ENCODE assay signal across 8 mouse cellular contexts in genomic region chr13:112660574-112661381, GRCm38 (mm10). TPM values are rescaled to one million over a fixed set of nuclear protein-coding genes. Genes with fewer than 3 reads are reported as not detected.
DNase-seq lines count a peak whose midpoint lies in the region; ATAC-seq and TF ChIP-seq lines count a peak whose summit lies in the region.

Gene Slc38a9, plus strand, starts transcription at chr13:112660751.

- peak within 1 kb of the TSS; percentile 86 for H3K4me2 ChIP-seq in lung, embryonic 16.5 days (ENCODE audit: low read depth, low read length)

- H3K27ac ChIP-seq in MEL (ENCODE audit: control insufficient read depth, low read depth, low read length): peak within 1 kb of the TSS; percentile 25; the same call in 1 of the 2 replicates
- peak within 1 kb of the TSS; percentile 11 for H3K27ac ChIP-seq in cerebellum, adult 2 months (ENCODE audit: insufficient read depth, low read length)
- 0 out of 2 replicates have a peak within 1 kb of the TSS, but pooled peaks have one; percentile 51 for H3K27ac ChIP-seq in lung, embryonic 16.5 days (ENCODE audit: low read length)

- H3K9ac ChIP-seq in MEL (ENCODE audit: control insufficient read depth, low read depth, low read length, poor library complexity, severe bottlenecking): peak within 1 kb of the TSS; percentile 85
- peak within 1 kb of the TSS; percentile 84 for H3K9ac ChIP-seq in lung, embryonic 16.5 days (ENCODE audit: low read length)

- no peaks in the 10 kb centered on the region for H3K9me3 ChIP-seq in MEL (replicated peaks; ENCODE audit: insufficient read depth, low read length)
- H3K9me3 ChIP-seq in lung, embryonic 16.5 days (ENCODE audit: control insufficient read depth, low read length): no peaks in the 10 kb centered on the region

- TF ChIP-seq POLR2A in MEL (IDR thresholded peaks at IDR 0.05; ENCODE audit: control insufficient read depth in 1 of 2, insufficient read depth in 1 of 2, low read depth in 1 of 2, low read length in 2 of 2, poor library complexity in 1 of 2): peak; percentile 54 to 84; a peak in 3 of 4 replicates
- TF ChIP-seq POLR2A in cerebellum, adult 2 months (IDR thresholded peaks at IDR 0.05; ENCODE audit: borderline replicate concordance, insufficient read depth, low read length): peak; percentile 79; the same call in 1 of the 2 replicates

- TF ChIP-seq EP300 in MEL (IDR thresholded peaks at IDR 0.05; ENCODE audit: low read depth in 1 of 2, low read length in 2 of 2): no peak

- H3K4me3 ChIP-seq in MEL (ENCODE audit: control insufficient read depth in 1 of 2, insufficient read depth in 1 of 2, low read depth in 2 of 2, low read length in 2 of 2): peak within 1 kb of the TSS; percentile 86 to 95
- H3K4me3 ChIP-seq in cerebellum, adult 2 months (replicated peaks; ENCODE audit: insufficient read depth, low read depth, low read length): peak within 1 kb of the TSS; percentile 73
- peak within 1 kb of the TSS; percentile 89 for H3K4me3 ChIP-seq in lung, embryonic 16.5 days (ENCODE audit: low read length)

- H3K4me1 ChIP-seq in MEL (ENCODE audit: control insufficient read depth in 1 of 2, insufficient read depth in 2 of 2, low read length in 2 of 2): peaks cover 2 to 3% of the 10 kb centered on the region in 2 experiments; a peak in 3 of 4 replicates
- 0 out of 2 replicates have a peak, but pooled peaks cover 2% of the 10 kb centered on the region for H3K4me1 ChIP-seq in cerebellum, adult 2 months (ENCODE audit: control insufficient read depth, insufficient read depth, low read length)
- H3K4me1 ChIP-seq in lung, embryonic 16.5 days (replicated peaks; ENCODE audit: control insufficient read depth, insufficient read depth, low read length): peaks cover 7% of the 10 kb centered on the region

- H3K27me3 ChIP-seq in MEL (ENCODE audit: control insufficient read depth in 1 of 2, insufficient read depth in 2 of 2, low read length in 2 of 2): no peaks in the 10 kb centered on the region
- H3K27me3 ChIP-seq in cerebellum, adult 2 months (ENCODE audit: control insufficient read depth, insufficient read depth, low read length): no peaks in the 10 kb centered on the region
- H3K27me3 ChIP-seq in lung, embryonic 16.5 days (ENCODE audit: control insufficient read depth, insufficient read depth, low read depth, low read length): no peaks in the 10 kb centered on the region

- peaks cover 0 to 9% of the 10 kb centered on the region in 2 experiments; a peak in 2 of 4 replicates for H3K36me3 ChIP-seq in MEL (ENCODE audit: control insufficient read depth in 1 of 2, insufficient read depth in 2 of 2, low read length in 2 of 2)
- no peaks in the 10 kb centered on the region for H3K36me3 ChIP-seq in lung, embryonic 16.5 days (ENCODE audit: control insufficient read depth, insufficient read depth, low read length)

- no peak for TF ChIP-seq RAD21 in MEL (IDR thresholded peaks at IDR 0.05; ENCODE audit: low read depth, low read length)

- under 1% methylated on average over 33 of the region's 33 CpGs for WGBS in cerebellum, adult 2 months
- under 1% methylated on average over 33 of the region's 33 CpGs for WGBS in lung, embryonic 16.5 days

- H3K79me2 ChIP-seq in MEL (ENCODE audit: control insufficient read depth, insufficient read depth, low read length, poor library complexity): peaks cover 8% of the 10 kb centered on the region

- peak; percentile 96 for DNase-seq in MEL (ENCODE audit: low read depth, low spot score)
- peak; percentile 92 to 95 for DNase-seq in cerebellum, adult 2 months
- peak; percentile 90 for DNase-seq in forelimb bud, embryonic 11.5 days (ENCODE audit: low read depth, low spot score)
- DNase-seq in layer of hippocampus, adult 9-10 months (ENCODE audit: low spot score): peak; percentile 85
- DNase-seq in ovary, postnatal 10 days (ENCODE audit: low spot score): peak; percentile 62
- DNase-seq in thymus, postnatal 10 days (ENCODE audit: low spot score in 2 of 2): peak; percentile 92

- ATAC-seq in hematopoietic stem cell, adult 5-6 weeks (replicated peaks in 1 of 2; ENCODE audit: insufficient read depth in 1 of 2, low FRiP score in 2 of 2, low TSS enrichment in 1 of 2, low read depth in 1 of 2, poor library complexity in 2 of 2, severe bottlenecking in 2 of 2): peak; percentile 98 to 99
- ATAC-seq in lung, embryonic 16.5 days (ENCODE audit: low read depth): peak; percentile 100

- TF ChIP-seq CTCF in MEL (IDR thresholded peaks at IDR 0.05 in 2 of 3, conservative IDR thresholded peaks at IDR 0.05 in 1 of 3; ENCODE audit: control insufficient read depth in 1 of 3, insufficient read depth in 1 of 3, low read depth in 2 of 3, low read length in 3 of 3, poor library complexity in 1 of 3, severe bottlenecking in 1 of 3): no peak
- no peak for TF ChIP-seq CTCF in cerebellum, adult 2 months (IDR thresholded peaks at IDR 0.05; ENCODE audit: borderline replicate concordance, insufficient read depth, low read depth, low read length)

TF ChIP-seq in MEL, 35 proteins besides CTCF, POLR2A, EP300 and RAD21:
- peak; percentile 76 for TF ChIP-seq MAX (IDR thresholded peaks at IDR 0.05; ENCODE audit: low read length)
- 0 out of 2 replicates have a peak, but pooled peaks have one; percentile 48 for TF ChIP-seq USF1 (IDR thresholded peaks at IDR 0.05; ENCODE audit: low read depth, low read length)
- no peak for TF ChIP-seq GABPA (IDR thresholded peaks at IDR 0.05; ENCODE audit: low read depth, low read length)
- TF ChIP-seq NRF1 (IDR thresholded peaks at IDR 0.05; ENCODE audit: insufficient read depth, low read depth, low read length, poor library complexity, severe bottlenecking): 0 out of 2 replicates have a peak, but pooled peaks have one; percentile 29
- peak; percentile 80; the same call in 1 of the 2 replicates for TF ChIP-seq KAT2A (conservative IDR thresholded peaks at IDR 0.05; ENCODE audit: low read depth, low read length)
- TF ChIP-seq SMC3 (IDR thresholded peaks at IDR 0.05; ENCODE audit: low read depth, low read length): 0 out of 2 replicates have a peak, but pooled peaks have one; percentile 3
- TF ChIP-seq USF2 (IDR thresholded peaks at IDR 0.05; ENCODE audit: borderline replicate concordance in 1 of 2, insufficient read depth in 1 of 2, low read depth in 1 of 2, low read length in 2 of 2): no peak
- no peak for TF ChIP-seq MEF2A (IDR thresholded peaks at IDR 0.05; ENCODE audit: extremely low read depth, insufficient replicate concordance, low read depth, low read length, poor library complexity, severe bottlenecking)
- 0 out of 2 replicates have a peak, but pooled peaks have one; percentile 4 for TF ChIP-seq ETS1 (IDR thresholded peaks at IDR 0.05; ENCODE audit: low read depth, low read length)
- TF ChIP-seq UBTF (IDR thresholded peaks at IDR 0.05; ENCODE audit: borderline replicate concordance, insufficient read depth, low read depth, low read length): no peak
- peak; percentile 68 for TF ChIP-seq MXI1 (IDR thresholded peaks at IDR 0.05; ENCODE audit: low read depth, low read length)
- TF ChIP-seq ZNF384 (IDR thresholded peaks at IDR 0.05; ENCODE audit: low read depth, low read length): no peak
- TF ChIP-seq ELF1 (IDR thresholded peaks at IDR 0.05; ENCODE audit: low read depth, low read length): peak; percentile 92
- TF ChIP-seq ZMIZ1 (IDR thresholded peaks at IDR 0.05; ENCODE audit: low read depth, low read length): 0 out of 2 replicates have a peak, but pooled peaks have one; percentile 28
- peak; percentile 18 for TF ChIP-seq MYC (IDR thresholded peaks at IDR 0.05; ENCODE audit: low read depth, low read length)
- TF ChIP-seq TCF12 (IDR thresholded peaks at IDR 0.05; ENCODE audit: low read depth, low read length): peak; percentile 36; the same call in 1 of the 2 replicates
- peak; percentile 80 for TF ChIP-seq NELFE (IDR thresholded peaks at IDR 0.05; ENCODE audit: low read depth, low read length)
- peak; percentile 58; the same call in 1 of the 2 replicates for TF ChIP-seq MYB (IDR thresholded peaks at IDR 0.05; ENCODE audit: low read depth, low read length)
- 0 out of 2 replicates have a peak, but pooled peaks have one; percentile 52 for TF ChIP-seq POLR2AphosphoS2 (IDR thresholded peaks at IDR 0.05; ENCODE audit: low read length)
- TF ChIP-seq HCFC1 (IDR thresholded peaks at IDR 0.05; ENCODE audit: low read depth, low read length): peak; percentile 96
- peak; percentile 93 for TF ChIP-seq SIN3A (IDR thresholded peaks at IDR 0.05; ENCODE audit: low read length)
- no peak for TF ChIP-seq POLR2AphosphoS5 (IDR thresholded peaks at IDR 0.05; ENCODE audit: borderline replicate concordance, low read depth, low read length)
TF ChIP-seq in MEL: peak in this region for 16.

RNA-seq across cellular contexts. Expression of gene Slc38a9, which starts in this region (rescaled TPM):
- 11.9 and 14.1 TPM in 2 replicates for total RNA-seq in MEL (2012; rRNA removed)
- polyA plus RNA-seq in MEL (2012; ENCODE audit: insufficient read depth in 1 of 2, insufficient read length in 2 of 2, low read depth in 1 of 2, low replicate concordance in 2 of 2, missing spikeins in 1 of 2): 10 to 100 TPM in 1 of 2 experiments, not detected in 1; 10.8 TPM
- polyA plus RNA-seq in cerebellum, adult 2 months (2012; rRNA removed): 23.7 and 25.9 TPM in 2 replicates
- total RNA-seq in hematopoietic stem cell, adult 5-6 weeks (2017): 31.2 and 40.8 TPM in 2 replicates
- polyA plus RNA-seq in lung, embryonic 16.5 days (2015; fragmentation: Nextera tagmentation; extraction: Ambion mirVana): 15.7 and 16.4 TPM in 2 replicates

Comparison
In these comparisons a context has a peak if more than half of its experiments do, and no peak if none do; other contexts are left out.
1. Peak in every context shown above with its lines: DNase-seq, ATAC-seq, H3K4me3 ChIP-seq and H3K27ac ChIP-seq.